Mouse (Mus musculus) MEL (cell line): Measurements from ENCODE around the gene Cep78. TPM values are rescaled to one million over a fixed set of nuclear protein-coding genes. Genes with fewer than 3 reads are reported as not detected.
A peak's percentile ranks its signal among the peaks of the same experiment; 100 is the strongest.

Source experiments
- DNase-seq: peaks from one replicate; pipeline ENCODE4 v3.0.0; 2011; ENCODE audit warnings: low read depth, low spot score
- H3K27ac ChIP-seq: 2 replicates; pipeline ENCODE4 v1.5.1; 2012; ENCODE audit warnings: low read depth, mild to moderate bottlenecking, control low read depth, low read length, moderate library complexity; ENCODE audit not compliant: control insufficient read depth
- H3K27me3 ChIP-seq, 2 experiments: fragments of 150-350 bp in 1 of 2; sonication (generic) in 1 of 2; 2 replicates each; pipeline ENCODE4 v1.6.1; 2012; ENCODE audit warnings: low read length in 2 of 2, mild to moderate bottlenecking in 2 of 2, improper control_type of control experiment in 1 of 2, moderate library complexity in 1 of 2; ENCODE audit not compliant: insufficient read depth in 2 of 2, control insufficient read depth in 1 of 2
- H3K36me3 ChIP-seq, 2 experiments: 2 replicates each; pipeline ENCODE4 v1.6.1; 2012 to 2014; ENCODE audit warnings: low read length in 2 of 2, improper control_type of control experiment in 1 of 2, inconsistent platforms in 1 of 2, mild to moderate bottlenecking in 1 of 2; ENCODE audit not compliant: insufficient read depth in 2 of 2, control insufficient read depth in 1 of 2
- H3K4me1 ChIP-seq, 2 experiments: fragments of 150-350 bp in 1 of 2; sonication (generic) in 1 of 2; 2 replicates each; pipeline ENCODE4 v1.6.1; 2012; ENCODE audit warnings: low read length in 2 of 2, improper control_type of control experiment in 1 of 2, mild to moderate bottlenecking in 1 of 2; ENCODE audit not compliant: insufficient read depth in 2 of 2, control insufficient read depth in 1 of 2
- H3K4me3 ChIP-seq, 2 experiments: fragments of 150-350 bp in 1 of 2; sonication (generic) in 1 of 2; 2 replicates each; pipeline ENCODE4 v1.5.1; 2012; ENCODE audit warnings: low read depth in 2 of 2, low read length in 2 of 2, mild to moderate bottlenecking in 2 of 2, moderate library complexity in 2 of 2, control low read depth in 1 of 2, improper control_type of control experiment in 1 of 2; ENCODE audit not compliant: control insufficient read depth in 1 of 2, insufficient read depth in 1 of 2
- H3K79me2 ChIP-seq: 2 replicates; pipeline ENCODE4 v1.6.1; 2012; ENCODE audit warnings: mild to moderate bottlenecking, low read length, moderate library complexity; ENCODE audit not compliant: control insufficient read depth, poor library complexity, insufficient read depth
- H3K9ac ChIP-seq: 2 replicates; pipeline ENCODE4 v1.6.1; 2012; ENCODE audit warnings: low read depth, mild to moderate bottlenecking, control low read depth, low read length, moderate library complexity; ENCODE audit not compliant: control insufficient read depth, poor library complexity, severe bottlenecking
- H3K9me3 ChIP-seq: fragments of 150-350 bp; sonication (generic); replicated peaks from 2 replicates; pipeline ENCODE4 v1.6.1; 2012; ENCODE audit warnings: mild to moderate bottlenecking, low read length, improper control_type of control experiment, moderate library complexity; ENCODE audit not compliant: insufficient read depth
- CHD1 ChIP-seq: IDR thresholded peaks from 2 replicates; pipeline ENCODE4 v1.6.1; 2012; ENCODE audit warnings: low read depth, mild to moderate bottlenecking, inconsistent platforms, low read length, improper control_type of control experiment
- CHD2 ChIP-seq: IDR thresholded peaks from 2 replicates; pipeline ENCODE4 v1.6.1; 2011; ENCODE audit warnings: low read length, improper control_type of control experiment
- CTCF ChIP-seq, 3 experiments: IDR thresholded peaks in 2 of 3; conservative IDR thresholded peaks in 1 of 3; 2 replicates each; pipeline ENCODE4 v1.5.1; 2011 to 2012; ENCODE audit warnings: low read length in 3 of 3, low read depth in 2 of 3, mild to moderate bottlenecking in 2 of 3, improper control_type of control experiment in 1 of 3, inconsistent platforms in 1 of 3, mixed read lengths in 1 of 3, moderate library complexity in 1 of 3; ENCODE audit not compliant: control insufficient read depth in 1 of 3, insufficient read depth in 1 of 3, poor library complexity in 1 of 3, severe bottlenecking in 1 of 3
- E2F4 ChIP-seq: IDR thresholded peaks from 2 replicates; pipeline ENCODE4 v1.6.1; 2011; ENCODE audit warnings: low read depth, low read length, improper control_type of control experiment, borderline replicate concordance
- ELF1 ChIP-seq: IDR thresholded peaks from 2 replicates; pipeline ENCODE4 v1.6.1; 2014; ENCODE audit warnings: low read depth, mild to moderate bottlenecking, inconsistent platforms, low read length, improper control_type of control experiment, moderate library complexity
- EP300 ChIP-seq, 2 experiments: IDR thresholded peaks; 2 replicates each; pipeline ENCODE4 v1.6.1; 2011; ENCODE audit warnings: improper control_type of control experiment in 2 of 2, low read length in 2 of 2, low read depth in 1 of 2, mild to moderate bottlenecking in 1 of 2
- ETS1 ChIP-seq: IDR thresholded peaks from 2 replicates; pipeline ENCODE4 v1.6.1; 2012; ENCODE audit warnings: low read depth, mild to moderate bottlenecking, inconsistent platforms, low read length, improper control_type of control experiment, moderate library complexity
- GATA1 ChIP-seq: IDR thresholded peaks from 2 replicates; pipeline ENCODE4 v1.6.1; 2011; ENCODE audit warnings: low read depth, low read length, improper control_type of control experiment
- HCFC1 ChIP-seq: IDR thresholded peaks from 2 replicates; pipeline ENCODE4 v1.6.1; 2012; ENCODE audit warnings: low read depth, mild to moderate bottlenecking, inconsistent platforms, low read length, improper control_type of control experiment, moderate library complexity
- MAX ChIP-seq: IDR thresholded peaks from 2 replicates; pipeline ENCODE4 v1.6.1; 2011; ENCODE audit warnings: low read length, improper control_type of control experiment
- MAZ ChIP-seq: IDR thresholded peaks from 2 replicates; pipeline ENCODE4 v1.6.1; 2012; ENCODE audit warnings: low read depth, mild to moderate bottlenecking, inconsistent platforms, low read length, improper control_type of control experiment
- MXI1 ChIP-seq: IDR thresholded peaks from 2 replicates; pipeline ENCODE4 v1.6.1; 2011; ENCODE audit warnings: mild to moderate bottlenecking, low read depth, low read length, improper control_type of control experiment
- MYC ChIP-seq: IDR thresholded peaks from 2 replicates; pipeline ENCODE4 v1.6.1; 2011; ENCODE audit warnings: low read depth, mild to moderate bottlenecking, low read length, improper control_type of control experiment, moderate library complexity
- NELFE ChIP-seq: IDR thresholded peaks from 2 replicates; pipeline ENCODE4 v1.6.1; 2011; ENCODE audit warnings: low read depth, low read length, improper control_type of control experiment
- NRF1 ChIP-seq: IDR thresholded peaks from 2 replicates; pipeline ENCODE4 v1.6.1; 2014; ENCODE audit warnings: low read depth, mild to moderate bottlenecking, inconsistent platforms, low read length, improper control_type of control experiment, moderate library complexity; ENCODE audit not compliant: poor library complexity, insufficient read depth, severe bottlenecking
- POLR2A ChIP-seq, 2 experiments: IDR thresholded peaks; 2 replicates each; pipeline ENCODE4 v1.6.1; 2011 to 2012; ENCODE audit warnings: low read length in 2 of 2, mild to moderate bottlenecking in 2 of 2, control low read depth in 1 of 2, improper control_type of control experiment in 1 of 2, low read depth in 1 of 2, moderate library complexity in 1 of 2; ENCODE audit not compliant: control insufficient read depth in 1 of 2, insufficient read depth in 1 of 2, poor library complexity in 1 of 2
- POLR2AphosphoS2 ChIP-seq: IDR thresholded peaks from 2 replicates; pipeline ENCODE4 v1.6.1; 2011; ENCODE audit warnings: low read length, improper control_type of control experiment
- RAD21 ChIP-seq: IDR thresholded peaks from 2 replicates; pipeline ENCODE4 v1.6.1; 2011; ENCODE audit warnings: mild to moderate bottlenecking, low read depth, low read length, improper control_type of control experiment
- SIN3A ChIP-seq: IDR thresholded peaks from 2 replicates; pipeline ENCODE4 v1.6.1; 2012; ENCODE audit warnings: low read length, improper control_type of control experiment, inconsistent platforms
- TAL1 ChIP-seq: IDR thresholded peaks from 2 replicates; pipeline ENCODE4 v1.6.1; 2012; ENCODE audit warnings: mild to moderate bottlenecking, inconsistent platforms, low read length, moderate library complexity, mixed read lengths
- TBP ChIP-seq: IDR thresholded peaks from 2 replicates; pipeline ENCODE4 v1.8.0; 2011; ENCODE audit warnings: low read depth, low read length, improper control_type of control experiment
- TCF12 ChIP-seq: IDR thresholded peaks from 2 replicates; pipeline ENCODE4 v1.6.1; 2014; ENCODE audit warnings: low read depth, mild to moderate bottlenecking, inconsistent platforms, low read length, improper control_type of control experiment, moderate library complexity
- USF2 ChIP-seq, 2 experiments: IDR thresholded peaks; 2 replicates each; pipeline ENCODE4 v1.6.1; 2011 to 2012; ENCODE audit warnings: improper control_type of control experiment in 2 of 2, low read length in 2 of 2, borderline replicate concordance in 1 of 2, inconsistent platforms in 1 of 2, low read depth in 1 of 2, mild to moderate bottlenecking in 1 of 2; ENCODE audit not compliant: insufficient read depth in 1 of 2
- ZC3H11A ChIP-seq: IDR thresholded peaks from 2 replicates; pipeline ENCODE4 v1.6.1; 2012; ENCODE audit warnings: low read depth, mild to moderate bottlenecking, inconsistent platforms, low read length, improper control_type of control experiment
- ZMIZ1 ChIP-seq: IDR thresholded peaks from 2 replicates; pipeline ENCODE4 v1.6.1; 2012; ENCODE audit warnings: low read depth, mild to moderate bottlenecking, inconsistent platforms, low read length, improper control_type of control experiment, moderate library complexity
- polyA plus RNA-seq, 2 experiments: library from polyadenylated mRNA; stranded (reverse) in 1 of 2; unstranded in 1 of 2; fragments of >175 nt in 1 of 2; fragments of >200 nt in 1 of 2; gene quantifications; 2 replicates each; pipeline versions ENCODE4 v1.2.1 to v1.2.4; 2012; ENCODE audit warnings: low replicate concordance in 2 of 2, low read depth in 1 of 2; ENCODE audit not compliant: insufficient read length in 2 of 2, insufficient read depth in 1 of 2, missing spikeins in 1 of 2
- total RNA-seq: library from RNA; depleted of rRNA; stranded (reverse); fragments of 300-350 nt; gene quantifications from 2 replicates; pipeline ENCODE4 v1.2.3, GENCODE M21; 2012

Cep78 gene
- total and polyA plus RNA-seq, 3 experiments = 22.2 to 23.0 TPM; not detected in 1

GRCm38 (mm10) chr19:15924866-15925718 lies 59.7 kb downstream of the Cep78 start:
- no peaks in the 10 kb centered on the region for H3K9me3 ChIP-seq
- peak overlapping the region; percentile 92 for H3K9ac ChIP-seq
- H3K79me2 ChIP-seq = peaks cover 37% of the 10 kb centered on the region
- peak overlapping the region; percentile 98 for H3K27ac ChIP-seq
- H3K27me3 ChIP-seq = no peaks in the 10 kb centered on the region
- H3K4me3 ChIP-seq = peak overlapping the region; percentile 49 to 82
- H3K4me1 ChIP-seq = peaks cover 0 to 4% of the 10 kb centered on the region in 2 experiments; a peak in 2 of 4 replicates
- H3K36me3 ChIP-seq = peaks cover 10 to 17% of the 10 kb centered on the region in 2 experiments
- DNase-seq = peak; percentile 98
- TF ChIP-seq MAX (peak; percentile 92), EP300 (IDR thresholded peaks at IDR 0.05; ENCODE audit: low read depth in 1 of 2, low read length in 2 of 2) (peak in 1 of 2 experiments; percentile 21; a peak in 3 of 4 replicates), MYC (peak; percentile 99), NRF1 (peak; percentile 34; the same call in 1 of the 2 replicates), ETS1 (peak; percentile 43), POLR2A (IDR thresholded peaks at IDR 0.05; ENCODE audit: control insufficient read depth in 1 of 2, insufficient read depth in 1 of 2, low read depth in 1 of 2, low read length in 2 of 2, poor library complexity in 1 of 2) (peak; percentile 26 to 92), USF2 (IDR thresholded peaks at IDR 0.05; ENCODE audit: borderline replicate concordance in 1 of 2, insufficient read depth in 1 of 2, low read depth in 1 of 2, low read length in 2 of 2) (no peak), NELFE (peak; percentile 95), MXI1 (peak; percentile 86; the same call in 1 of the 2 replicates), CHD2 (peak; percentile 52), TCF12 (peak; percentile 42; the same call in 1 of the 2 replicates), MAZ (peak; percentile 50; the same call in 1 of the 2 replicates), E2F4 (peak; percentile 40; the same call in 1 of the 2 replicates), ZMIZ1 (peak; percentile 87), ELF1 (no peak), GATA1 (peak; percentile 96), TAL1 (no peak), CTCF (IDR thresholded peaks at IDR 0.05 in 2 of 3, conservative IDR thresholded peaks at IDR 0.05 in 1 of 3; ENCODE audit: control insufficient read depth in 1 of 3, insufficient read depth in 1 of 3, low read depth in 2 of 3, low read length in 3 of 3, poor library complexity in 1 of 3, severe bottlenecking in 1 of 3) (no peak), POLR2AphosphoS2 (peak; percentile 93), RAD21 (no peak), HCFC1 (peak; percentile 74), CHD1 (peak; percentile 54; the same call in 1 of the 2 replicates), SIN3A (peak; percentile 82), ZC3H11A (no peak), TBP (peak; percentile 90)
